Mouse (Mus musculus) embryo, embryonic 9.5 days (tissue): Measurements from ENCODE around the gene Dop1b.

Experiments
- DNase-seq: peaks from one replicate; pipeline ENCODE4 v3.0.0-alpha.2; 2017; ENCODE audit errors: extremely low spot score

Gene Dop1b

GRCm38 (mm10) chr16:93826909-93827308 lies 115.2 kb downstream of the Dop1b start:
- no peak for DNase-seq

DNA sequence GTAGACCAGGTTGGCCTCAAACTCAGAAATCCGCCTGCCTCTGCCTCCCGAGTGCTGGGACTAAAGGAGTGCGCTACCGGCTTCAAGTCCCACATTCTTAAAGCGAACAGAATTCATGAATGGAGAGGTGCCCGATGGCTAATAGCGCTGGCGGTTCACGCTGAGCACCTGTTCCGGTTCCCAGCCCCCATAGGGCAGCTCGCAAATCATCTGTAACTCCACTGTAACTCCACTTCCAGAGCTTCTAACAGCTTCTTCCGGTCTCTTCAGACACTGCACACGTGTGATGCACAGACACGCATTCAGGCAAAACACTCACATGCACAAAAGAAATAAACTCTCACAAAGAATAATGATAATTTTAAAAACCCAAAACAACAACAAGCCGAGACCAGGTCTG lies 117.8 kb downstream of the Dop1b start:
- DNase-seq, result no peak

GRCm38 (mm10) chr16:93830071-93830470 lies 118.4 kb downstream of the Dop1b start:
- DNase-seq, result no peak

DNA sequence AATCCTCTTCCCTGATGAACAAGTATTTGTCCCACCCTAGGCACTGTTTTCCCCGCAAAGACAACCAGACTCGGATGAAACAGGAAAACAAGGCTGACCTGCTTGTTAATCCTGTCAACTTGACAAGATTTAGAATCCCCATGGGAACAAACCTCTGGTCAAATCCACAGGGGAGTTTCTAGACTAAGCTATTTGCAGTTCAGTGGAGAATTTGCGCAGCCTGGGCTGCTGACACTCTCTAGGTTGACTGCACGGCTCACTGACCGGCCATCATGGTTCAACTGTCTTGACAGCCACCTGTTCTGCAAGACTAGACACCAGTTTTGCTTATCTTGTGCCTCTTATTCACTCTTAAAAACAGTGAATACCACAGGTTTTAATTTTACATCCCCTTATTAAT lies 119.2 kb downstream of the Dop1b start:
- no peak for DNase-seq

- peak; percentile 100 for DNase-seq
Measured at GRCm38 (mm10) chr16:93831627-93832395, 120.1 kb downstream of the Dop1b start, which contains the start of gene Morc3. Gene Morc3, plus strand, starts transcription at chr16:93832121.

DNA sequence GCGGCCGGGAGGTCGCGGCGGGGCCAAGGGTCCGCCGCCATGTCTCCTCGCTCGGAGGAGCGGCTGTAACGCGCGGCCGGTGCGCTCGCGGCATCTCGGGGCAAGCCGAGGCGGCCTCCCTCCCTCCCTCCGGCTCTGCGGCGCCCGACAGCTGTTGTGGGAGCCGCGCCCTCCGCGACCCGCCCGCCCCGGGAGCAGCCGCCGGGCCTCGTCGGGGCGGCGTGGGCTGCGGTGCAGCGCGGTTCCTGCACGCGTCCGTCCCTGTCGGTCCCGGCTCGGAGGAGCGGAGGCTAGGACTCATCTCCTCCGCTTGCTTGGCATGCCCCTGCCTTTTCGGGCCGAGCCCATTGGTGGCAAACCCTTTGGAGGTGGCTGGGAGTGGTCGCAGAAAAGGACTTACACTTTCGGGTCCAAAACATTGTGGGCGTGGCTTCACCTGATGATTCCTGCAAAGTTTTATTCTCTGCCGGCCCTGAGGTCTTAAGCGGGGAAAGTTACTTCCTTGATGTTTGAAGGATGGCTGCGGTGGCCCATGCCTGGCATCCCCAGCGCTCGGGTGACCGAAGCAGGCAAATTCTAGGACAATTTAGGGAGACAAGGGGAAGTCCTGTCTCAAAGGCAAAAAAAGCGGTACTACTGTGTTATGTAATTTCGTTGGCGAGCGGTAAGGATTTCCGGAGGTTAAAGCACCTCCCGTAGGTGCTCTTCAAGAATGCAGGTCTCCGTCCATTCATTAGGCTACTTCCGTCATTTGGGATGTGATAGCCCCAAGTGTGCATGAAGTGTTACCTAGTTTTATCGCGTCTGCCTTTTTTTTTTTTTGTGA lies 121.0 kb downstream of the Dop1b start:
- peak; percentile 57 for DNase-seq

- DNase-seq, result no peak
Measured at GRCm38 (mm10) chr16:93833551-93833950, 121.8 kb downstream of the Dop1b start.

DNA sequence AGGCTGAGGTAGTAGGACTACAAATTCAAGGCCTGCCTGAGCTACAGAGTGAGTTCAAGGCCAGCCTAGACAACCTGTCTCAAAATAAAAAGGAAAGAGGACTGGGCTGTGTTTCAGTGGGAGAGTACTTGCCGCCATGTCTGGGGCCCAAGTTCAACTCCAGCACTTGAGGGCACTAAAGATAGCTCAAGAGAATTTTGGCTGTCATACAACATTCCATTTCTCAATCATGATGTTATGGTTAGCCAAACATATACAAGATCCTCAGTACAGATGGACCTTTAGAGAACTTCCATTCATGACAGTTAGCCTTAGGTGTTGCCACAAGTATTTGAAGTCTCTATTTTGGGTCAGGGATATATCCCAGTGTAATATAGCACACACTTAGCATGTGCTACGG lies 122.4 kb downstream of the Dop1b start:
- DNase-seq, result no peak

- DNase-seq, result no peak
Measured at GRCm38 (mm10) chr16:93839049-93839448, 127.3 kb downstream of the Dop1b start.

- DNase-seq, result no peak
Measured at GRCm38 (mm10) chr16:93850527-93850926, 138.8 kb downstream of the Dop1b start.

DNA sequence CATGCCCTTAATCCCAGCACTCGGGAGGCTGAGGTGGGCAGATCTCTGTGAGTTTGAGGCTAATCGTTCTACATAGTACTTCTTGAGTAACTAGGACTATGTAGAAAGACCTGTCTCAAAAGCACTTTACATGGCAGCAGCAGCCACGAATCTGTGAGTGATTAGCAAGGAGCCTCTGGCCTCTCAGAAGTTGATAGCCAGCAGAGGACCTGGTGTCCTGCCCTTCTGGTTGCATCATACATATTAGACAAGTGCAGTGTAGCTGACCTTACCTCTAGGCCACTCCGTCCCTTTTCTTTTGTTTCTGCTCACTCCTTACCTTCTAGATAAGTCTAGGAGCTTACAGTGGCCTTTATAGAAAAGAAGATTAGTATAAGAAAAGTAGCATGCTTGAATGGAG lies 148.3 kb downstream of the Dop1b start:
- DNase-seq, result no peak
